Mouse (Mus musculus) adrenal gland, postnatal 14 days (tissue): ENCODE data around the gene Dtnbp1. TPM values are rescaled to one million over a fixed set of nuclear protein-coding genes. Genes with fewer than 3 reads are reported as not detected.

ENCODE experiments used
- DNase-seq: peaks from one replicate; pipeline ENCODE4 v3.0.0; 2021; ENCODE audit warnings: mixed read lengths
- total RNA-seq: library from RNA; stranded (reverse); gene quantifications from 2 replicates; pipeline ENCODE4 v1.2.3, GENCODE M21; 2021

Dtnbp1 gene
- total RNA-seq, 1 experiment from 2014 or later = 69.3 TPM

DNA sequence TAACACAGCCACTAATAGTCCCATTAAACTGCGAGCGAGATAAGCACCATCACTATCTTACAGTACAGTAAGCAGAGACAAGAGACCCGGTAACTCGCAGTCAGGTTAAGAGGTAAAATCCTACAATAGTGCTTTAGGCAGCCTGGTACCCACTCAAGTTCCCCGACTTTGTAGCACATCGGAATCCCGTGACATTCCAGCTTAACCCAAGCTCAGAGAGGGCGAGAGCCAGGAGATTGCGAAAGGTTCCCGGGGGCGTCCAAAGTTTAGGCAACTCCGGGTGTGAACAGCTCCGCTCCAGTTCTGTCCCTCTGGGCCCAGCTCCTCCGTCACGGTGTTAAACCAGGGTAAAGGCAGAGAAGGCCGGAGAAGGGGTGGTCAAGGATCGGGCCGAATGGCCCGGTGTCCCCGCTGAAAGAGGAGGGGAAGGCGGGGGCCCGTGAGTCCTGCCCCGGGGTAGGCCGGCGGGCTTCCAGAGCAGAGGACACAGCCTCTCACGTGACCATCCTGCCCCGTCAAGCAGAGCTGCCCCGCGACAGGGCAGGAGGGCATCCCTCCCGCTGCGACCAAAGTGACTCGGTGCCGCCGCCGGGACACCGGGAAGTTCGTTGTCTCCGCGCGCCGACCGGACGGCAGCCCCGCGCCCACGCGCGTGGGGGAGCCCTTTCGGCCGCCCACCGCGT lies 578 bp downstream of the Dtnbp1 start:
- DNase-seq = peak; percentile 87

DNA sequence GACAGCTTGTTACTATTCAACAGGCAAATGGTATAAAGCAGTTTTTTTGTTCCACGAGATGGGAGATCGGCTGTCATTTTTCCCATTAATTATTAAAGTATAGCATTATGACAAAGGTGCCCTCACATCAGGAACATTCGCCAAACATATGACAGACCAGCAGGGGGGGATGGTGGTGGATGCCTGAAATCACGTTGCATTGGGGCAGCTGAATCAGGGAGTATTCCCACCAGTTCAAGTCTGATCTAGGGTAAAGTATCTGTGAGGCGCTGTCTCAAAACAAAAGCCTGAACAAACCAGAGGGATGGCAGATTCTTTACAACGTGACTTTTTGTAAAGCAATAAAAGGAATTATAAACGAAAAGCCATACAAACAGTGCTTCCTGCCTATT lies 1.1 kb downstream of the Dtnbp1 start:
- DNase-seq = peak; percentile 51

DNA sequence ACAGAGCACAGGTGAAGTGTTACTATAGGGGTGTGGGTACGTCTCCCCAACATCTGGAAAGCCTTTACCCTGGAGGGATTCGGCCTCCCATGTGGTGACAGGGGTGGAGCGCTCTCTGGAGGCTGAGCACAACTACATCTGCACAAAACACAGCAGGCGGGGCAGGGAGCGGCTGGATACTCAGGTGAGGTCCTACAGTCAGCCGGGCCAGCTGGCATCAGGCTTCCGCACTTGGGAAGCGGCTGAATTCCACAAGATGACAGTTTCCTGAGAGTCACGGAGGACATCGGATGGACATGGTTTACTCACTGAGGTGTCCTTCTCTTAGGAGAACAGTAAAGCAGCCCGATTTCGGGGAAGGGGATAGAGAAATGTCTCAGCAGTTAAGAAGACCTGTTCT lies 2.7 kb downstream of the Dtnbp1 start:
- no peak for DNase-seq

DNA sequence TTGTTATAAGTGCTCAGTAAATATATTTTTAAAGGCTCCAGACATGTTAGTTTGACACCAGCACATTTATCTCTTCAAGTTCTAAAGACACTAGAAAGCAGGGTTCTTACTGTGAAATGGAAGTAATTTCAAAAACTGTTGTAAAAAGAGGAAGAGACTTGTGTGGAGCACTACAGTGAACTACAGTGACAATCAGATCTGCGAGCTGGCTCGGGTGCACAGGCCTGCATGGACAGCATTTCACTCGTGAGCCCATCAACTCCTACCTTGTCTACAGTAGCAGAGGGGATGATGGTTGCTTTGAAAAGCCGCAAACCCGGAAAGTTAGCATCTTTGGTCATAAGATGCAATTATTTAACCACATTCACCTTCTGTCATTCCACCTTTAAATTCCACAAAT lies 5.6 kb downstream of the Dtnbp1 start:
- no peak for DNase-seq

DNA sequence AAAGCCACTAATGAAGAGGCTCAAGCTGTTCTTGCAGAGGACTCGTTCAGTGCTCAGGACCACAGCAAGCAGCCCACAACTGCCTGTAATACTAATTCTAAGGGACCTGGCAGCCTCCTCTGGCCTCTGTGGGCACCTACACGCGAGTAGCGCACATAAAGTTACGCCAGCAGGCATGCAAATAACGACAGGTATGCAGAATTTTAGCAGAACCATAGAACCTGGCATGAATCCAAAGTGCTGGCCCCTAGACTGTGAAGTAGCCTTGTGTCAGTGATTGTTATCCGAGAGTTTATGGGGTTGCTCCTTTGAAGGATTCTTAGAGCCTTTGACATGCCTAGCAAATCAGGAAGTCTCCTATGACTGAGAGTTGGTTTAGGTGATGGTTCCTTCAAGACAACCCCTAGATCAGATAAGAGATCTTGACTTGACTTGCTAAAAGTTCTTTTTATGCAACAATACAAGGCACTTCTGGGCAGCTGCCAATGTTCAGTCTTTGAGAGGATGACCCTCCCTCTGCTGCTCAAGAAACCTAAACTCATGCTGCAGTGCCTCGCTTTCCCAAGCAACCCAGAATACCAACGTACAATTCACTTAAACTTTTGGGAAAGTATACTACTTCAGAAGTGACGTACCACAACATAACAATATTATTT lies 9.3 kb downstream of the Dtnbp1 start:
- no peak for DNase-seq

DNA sequence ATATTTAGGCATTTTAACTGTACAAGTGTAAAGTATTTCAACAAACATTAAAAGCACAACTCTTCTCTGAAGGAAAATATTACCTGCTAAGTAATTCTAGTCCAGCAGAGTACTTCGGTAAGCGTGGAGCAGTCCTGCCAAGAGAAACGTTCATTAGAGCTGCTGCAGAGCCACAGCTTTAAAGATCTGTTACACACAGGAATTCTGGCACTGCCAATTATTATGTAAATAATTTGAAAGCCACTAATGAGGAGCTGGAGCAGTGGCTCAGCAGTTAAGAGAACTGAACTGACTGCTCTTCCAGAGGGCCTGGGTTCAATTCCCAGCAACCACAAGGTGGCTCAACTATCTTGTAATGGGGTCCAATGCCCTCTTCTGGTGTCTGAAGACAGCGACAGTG lies 10.0 kb downstream of the Dtnbp1 start:
- no peak for DNase-seq

DNA sequence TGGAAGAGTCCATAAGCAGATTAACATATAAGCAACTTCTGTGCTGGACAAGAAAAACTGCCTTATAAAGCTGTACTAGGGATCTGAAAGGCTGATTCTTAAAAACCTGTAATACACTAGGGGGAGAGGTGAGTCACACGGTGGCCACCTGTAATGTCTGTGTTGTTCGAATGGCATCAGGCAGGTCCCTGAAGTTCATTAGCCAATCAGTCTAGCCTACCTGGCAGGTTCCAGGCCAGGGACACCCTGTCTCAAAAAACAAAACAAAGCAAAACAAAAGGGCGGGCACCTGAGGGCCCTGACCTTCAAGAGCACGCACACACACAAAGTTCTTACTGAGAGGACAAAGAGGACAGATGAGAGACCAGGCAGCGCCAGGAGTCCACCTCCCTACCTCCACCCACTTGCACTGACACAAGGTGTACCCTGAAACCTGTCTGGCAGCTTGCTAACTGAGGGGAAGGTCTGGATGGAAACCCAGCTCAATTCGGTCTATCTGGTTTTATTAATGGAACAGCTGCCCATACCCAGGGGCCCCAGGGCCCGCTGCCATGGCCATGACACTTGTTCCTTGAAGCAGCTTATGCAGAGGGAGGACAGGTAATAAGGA lies 11.8 kb downstream of the Dtnbp1 start:
- no peak for DNase-seq

DNA sequence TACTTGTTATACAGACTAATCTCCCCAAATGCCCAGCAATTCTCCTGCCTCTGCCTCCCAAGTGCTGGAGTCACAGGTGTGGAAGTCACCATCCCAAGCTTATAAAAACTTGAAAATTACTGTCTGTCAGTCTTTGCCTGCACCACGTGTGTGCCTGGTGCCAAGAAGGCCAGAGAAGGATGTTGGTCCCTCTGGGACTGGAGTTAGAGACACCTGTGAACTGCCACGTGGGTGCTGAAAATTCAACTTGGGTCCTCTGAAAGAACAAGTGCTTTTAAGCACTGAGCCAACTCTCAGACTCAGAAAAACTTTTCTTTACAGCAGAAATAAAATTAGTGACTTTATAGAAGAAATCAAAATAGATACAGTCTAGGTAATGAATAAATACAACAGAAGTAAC lies 15.6 kb downstream of the Dtnbp1 start:
- DNase-seq = no peak

DNA sequence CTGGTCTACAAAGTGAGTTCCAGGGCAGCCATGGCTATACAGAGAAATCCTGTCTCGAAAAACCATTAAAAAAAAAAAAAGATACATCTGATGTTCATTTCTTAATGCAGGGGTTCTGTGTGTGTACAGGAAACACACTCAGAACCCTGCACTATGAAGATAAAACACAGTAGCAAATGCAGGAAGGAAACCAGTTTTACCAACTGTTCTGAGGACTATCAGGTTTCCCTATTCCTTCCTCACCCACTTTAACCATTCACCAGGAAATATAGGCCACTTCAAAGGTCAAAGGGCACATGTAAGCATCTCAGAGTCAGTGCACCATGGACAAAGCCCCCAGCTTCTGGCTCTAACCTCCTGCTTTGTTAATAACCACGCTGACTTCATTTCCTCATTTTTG lies 16.6 kb downstream of the Dtnbp1 start:
- DNase-seq = no peak

DNA sequence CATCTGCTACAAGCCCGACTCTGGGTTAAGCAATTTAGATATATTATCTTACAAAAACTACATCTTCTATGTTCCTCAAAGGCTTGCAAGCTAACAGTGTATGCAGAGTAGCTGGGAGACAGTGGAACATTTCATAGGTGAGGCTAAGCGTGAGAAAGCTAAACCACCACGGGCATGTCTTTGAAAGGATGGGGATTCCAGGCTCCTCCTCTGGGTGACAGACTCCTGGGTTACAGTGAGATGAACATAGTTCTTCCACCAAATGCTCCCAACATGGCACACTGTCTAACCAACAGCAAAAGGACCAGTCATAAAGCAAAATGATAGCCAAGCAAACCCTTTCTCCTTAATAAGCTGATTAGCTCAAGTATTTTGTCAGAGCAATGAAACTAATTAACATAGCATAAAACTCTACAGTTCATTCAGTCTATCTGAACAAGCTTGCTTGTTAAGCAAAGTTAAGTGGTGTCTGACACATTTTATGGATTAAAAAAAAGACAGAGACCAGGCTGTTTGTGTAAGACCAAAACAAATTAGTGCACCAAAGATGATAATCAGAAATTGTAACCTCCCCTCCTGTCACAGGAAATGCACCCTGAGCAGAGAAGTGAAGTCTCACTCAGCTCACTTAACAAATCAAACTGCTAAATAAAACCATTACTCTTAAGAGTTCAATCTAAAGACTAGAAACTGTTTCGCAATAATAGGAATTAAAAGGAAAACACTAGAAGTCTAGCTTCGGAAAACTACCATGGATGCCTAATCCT lies 18.1 kb downstream of the Dtnbp1 start:
- DNase-seq = no peak

DNA sequence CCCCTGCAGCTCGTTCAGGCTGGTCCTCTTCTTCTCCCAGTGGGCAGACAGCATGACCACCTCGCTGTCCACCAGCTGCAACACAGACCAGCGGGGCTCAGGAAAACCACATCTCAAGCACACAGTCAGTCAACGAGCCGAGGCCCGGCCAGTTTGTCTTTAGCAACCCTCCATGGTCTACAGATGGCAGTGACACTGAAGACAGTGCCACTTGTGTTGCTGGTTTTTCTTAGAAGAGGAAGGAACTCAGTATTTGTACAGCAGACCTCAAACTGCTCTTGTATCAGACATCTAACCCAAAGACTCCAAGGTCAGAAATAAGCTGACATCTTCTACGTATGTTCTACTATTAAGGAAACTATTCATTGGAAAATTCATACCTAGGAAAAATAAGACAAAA lies 19.1 kb downstream of the Dtnbp1 start:
- no peak for DNase-seq

DNA sequence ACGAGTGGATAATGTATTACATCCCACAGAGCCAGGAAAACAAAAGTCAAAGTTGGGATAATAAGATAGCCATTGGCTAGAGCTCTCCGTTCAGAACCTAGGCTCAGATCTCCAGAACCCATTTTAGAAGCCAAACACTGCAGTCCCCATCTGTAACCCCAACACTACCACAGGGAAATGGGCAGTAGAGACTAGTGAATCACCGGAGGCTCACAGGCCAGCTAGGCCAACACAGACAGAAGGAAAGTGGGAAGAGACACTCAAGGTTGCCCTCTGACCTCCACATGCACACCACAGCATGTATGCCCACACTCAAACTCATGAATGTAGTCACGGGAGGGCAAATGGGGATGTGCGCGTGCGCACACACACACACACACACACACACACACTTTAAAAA lies 22.5 kb downstream of the Dtnbp1 start:
- DNase-seq = no peak

DNA sequence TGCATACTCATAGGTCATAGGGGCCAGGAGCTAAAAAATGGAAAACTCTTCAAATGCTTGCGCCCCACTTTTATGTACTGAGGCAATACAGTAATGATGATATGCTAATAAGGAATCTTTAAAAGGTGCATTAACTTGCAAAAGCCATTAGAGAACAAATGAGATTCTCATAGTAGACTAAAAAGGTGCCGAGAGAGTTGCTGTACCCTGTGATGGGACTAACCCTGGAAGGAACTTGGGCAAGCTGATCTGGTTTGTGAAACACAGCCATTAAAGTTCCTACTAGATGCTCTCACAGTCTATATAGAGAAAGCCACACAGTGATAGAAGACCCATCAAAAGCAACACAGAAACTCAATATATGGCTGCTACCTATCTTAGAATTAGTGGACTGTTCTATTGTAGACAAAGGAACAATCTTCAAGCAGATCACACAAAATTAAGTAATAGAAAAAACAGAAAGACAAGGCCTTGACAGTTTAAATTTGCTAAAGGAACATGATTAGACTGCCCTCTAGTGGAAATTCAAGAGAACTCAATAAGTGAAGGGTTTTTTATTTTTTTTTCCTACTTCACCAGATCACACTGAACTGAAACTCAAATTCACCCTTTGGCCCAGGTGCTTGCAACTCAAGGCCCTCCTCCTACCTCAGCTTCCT lies 24.3 kb downstream of the Dtnbp1 start:
- no peak for DNase-seq

DNA sequence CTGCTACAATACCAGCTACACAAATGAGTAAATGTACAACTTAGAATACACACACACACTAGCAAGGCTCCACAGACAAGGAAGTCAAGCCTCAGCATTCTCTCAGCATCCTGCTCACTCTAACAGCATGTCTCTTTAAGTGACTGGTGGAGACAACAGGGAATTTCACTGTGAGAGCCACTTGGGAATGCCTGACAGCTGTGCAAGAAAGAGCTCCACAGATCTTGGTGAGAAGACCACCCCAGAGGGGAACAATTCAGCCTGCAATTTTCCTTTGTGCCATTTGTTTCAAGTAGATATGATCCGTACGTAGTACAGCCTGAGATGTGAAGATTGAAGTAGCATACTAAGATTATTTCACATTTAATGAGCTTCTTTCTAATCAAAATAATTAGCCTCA lies 24.9 kb downstream of the Dtnbp1 start:
- no peak for DNase-seq

DNA sequence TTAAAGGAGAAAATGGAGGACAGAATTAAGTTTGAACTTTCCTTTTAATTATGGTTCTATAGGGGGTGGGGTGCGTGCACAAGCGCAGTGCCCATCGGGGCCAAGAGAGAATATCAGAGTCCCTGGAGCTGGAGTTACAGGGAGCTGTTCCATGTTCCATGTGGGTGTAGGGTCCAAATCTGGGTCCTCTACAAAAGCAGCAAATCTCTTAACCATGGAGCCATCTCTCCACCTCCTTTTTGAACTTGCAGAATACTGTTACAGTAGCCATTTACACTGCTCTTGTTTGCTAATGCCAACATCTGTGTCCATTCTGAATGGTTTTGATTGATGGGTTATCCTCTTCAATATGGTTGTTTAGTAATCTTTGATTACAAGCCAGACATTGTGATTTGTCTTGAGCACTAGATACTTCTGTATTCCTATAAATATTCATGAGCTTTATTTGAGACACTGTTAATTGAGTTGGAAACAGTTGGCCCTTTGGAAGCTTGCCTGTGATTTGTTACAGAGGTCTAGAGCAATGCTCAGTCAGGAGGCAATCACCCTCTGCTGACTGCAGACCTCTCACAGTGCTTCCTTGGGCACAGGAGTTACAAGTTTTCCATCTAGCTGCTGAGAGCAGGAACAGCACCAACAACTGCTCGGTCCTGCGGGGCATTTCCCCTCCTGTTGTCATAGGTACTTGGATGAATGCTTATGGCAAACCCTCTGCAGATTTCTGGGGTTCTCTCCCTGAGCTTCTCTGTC lies 41.2 kb downstream of the Dtnbp1 start:
- no peak for DNase-seq

DNA sequence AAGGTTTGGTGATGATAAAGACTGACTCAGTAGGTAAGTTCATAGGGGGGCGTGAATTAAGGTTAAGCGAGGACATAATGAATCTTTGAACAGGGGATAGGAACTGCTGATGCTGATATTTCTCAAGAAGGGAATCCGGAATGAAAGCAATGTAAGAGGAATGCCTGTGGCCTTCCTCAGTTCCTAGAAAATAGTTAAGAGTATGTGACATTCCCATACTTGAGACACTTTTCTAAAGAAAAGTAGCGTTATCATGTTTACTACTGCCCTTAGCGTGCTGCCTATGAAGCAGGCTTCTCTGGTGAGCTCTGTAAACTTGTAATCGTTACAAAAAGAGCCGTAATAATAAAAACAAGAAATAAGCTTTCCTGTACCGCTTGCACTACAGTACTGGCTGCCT lies 44.9 kb downstream of the Dtnbp1 start:
- no peak for DNase-seq

DNA sequence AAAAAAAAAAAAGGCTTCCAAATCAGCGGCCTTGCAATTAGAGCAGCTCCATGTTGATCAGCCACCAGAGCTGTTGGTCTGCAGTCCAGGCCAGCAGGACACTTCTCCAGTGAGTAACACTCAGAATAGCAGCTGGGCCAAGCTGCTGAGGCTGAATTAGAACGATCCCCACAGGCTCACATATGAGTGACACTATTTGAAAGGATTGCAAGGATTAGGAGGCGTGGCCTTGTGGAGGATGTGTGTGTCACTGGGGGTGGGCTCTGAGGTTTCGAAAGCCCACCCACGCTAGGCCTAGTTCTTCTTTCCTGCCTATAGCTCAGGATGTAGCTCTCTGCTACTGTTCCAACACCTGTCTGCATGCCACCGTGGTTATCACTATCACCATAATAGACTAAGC lies 46.2 kb downstream of the Dtnbp1 start:
- DNase-seq = no peak

DNA sequence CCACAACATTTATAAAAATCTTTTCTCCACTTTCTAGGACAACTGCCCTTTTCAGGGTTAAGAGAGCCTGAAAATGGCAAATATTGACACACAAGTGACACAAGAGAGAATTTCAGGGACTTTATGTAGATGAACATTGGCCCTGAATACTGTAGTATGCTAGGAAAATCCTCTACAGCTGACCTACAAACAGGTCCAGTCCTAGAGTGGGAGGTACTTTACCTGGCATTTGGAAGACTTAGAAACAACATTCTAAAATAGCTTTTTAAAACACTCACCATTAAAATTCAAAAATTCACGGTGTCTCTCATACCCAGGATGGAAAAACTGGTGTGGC lies 47.7 kb downstream of the Dtnbp1 start:
- no peak for DNase-seq

DNA sequence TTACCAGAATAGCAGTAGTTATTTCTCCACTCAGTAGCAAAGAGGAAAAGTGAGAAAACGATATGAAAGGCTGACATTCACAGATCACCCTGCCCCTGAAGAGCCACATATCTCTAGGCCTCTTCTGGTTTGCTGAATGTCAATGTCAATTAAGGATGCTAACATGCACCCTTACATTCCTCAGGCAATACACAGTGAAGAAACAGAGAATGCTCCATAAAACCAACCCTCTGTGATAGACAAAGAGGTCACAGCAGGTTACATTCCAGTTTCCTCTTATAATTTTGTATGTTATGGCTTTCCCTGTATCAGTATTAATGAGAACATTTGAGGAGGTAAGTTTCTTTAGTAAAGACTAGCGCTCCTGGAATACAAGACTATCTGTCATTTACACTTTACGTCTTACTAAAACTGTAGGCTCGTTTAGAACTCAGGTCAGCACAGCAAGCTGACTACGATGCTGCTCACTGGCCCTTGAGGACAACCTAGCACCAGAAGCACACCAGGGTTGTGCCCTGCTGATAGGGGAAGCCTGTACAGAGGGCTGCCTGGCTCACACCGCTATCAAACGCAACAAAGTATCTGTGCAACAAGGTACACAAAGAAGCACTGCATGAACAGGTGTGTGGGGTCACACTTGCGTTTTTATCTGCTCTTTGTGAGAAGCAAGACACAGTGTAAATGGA lies 48.3 kb downstream of the Dtnbp1 start:
- no peak for DNase-seq

DNA sequence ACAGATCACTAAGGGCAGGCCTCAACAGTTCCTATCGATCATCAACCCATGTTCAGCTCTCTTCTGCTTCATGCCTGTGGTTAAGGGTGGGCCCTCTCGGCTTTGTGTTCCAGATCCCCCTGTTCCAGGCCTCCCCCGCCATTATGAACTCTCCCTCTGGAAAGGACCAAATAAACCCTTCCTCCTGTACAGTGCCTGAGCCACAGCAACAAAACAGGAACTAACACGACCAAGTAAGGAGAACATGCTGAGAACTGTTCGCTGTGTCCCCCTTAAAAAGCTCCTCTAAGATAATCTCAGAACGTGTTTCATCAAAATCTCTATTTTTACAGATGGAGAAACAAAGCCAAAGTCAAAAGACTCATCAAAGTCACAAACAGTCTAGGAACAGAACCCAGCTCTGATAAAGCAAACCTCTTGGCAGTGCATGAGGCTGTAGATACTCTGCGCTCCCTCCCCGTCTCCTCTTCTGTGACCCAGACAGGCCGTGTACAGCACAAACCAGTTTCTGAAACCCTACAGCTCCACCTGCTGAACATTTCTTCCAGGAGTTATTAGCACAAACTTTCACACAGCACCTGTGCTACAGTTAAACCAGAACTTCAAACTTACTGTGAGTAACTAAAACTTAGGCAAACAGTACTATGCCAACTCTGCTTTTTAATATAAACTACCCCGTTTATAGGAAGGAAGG lies 49.4 kb downstream of the Dtnbp1 start:
- DNase-seq = no peak
